Comparison of ENCODE assay signal across 8 mouse cellular contexts in genomic region chr10:127312356-127312676, GRCm38 (mm10). TPM values are rescaled to one million over a fixed set of nuclear protein-coding genes. Genes with fewer than 3 reads are reported as not detected.
DNase-seq lines count a peak whose midpoint lies in the region; ATAC-seq and TF ChIP-seq lines count a peak whose summit lies in the region.

No protein-coding gene starts in this region.

- peak overlapping the region; percentile 65 for H3K4me2 ChIP-seq in embryonic facial prominence, embryonic 15.5 days (replicated peaks)
- H3K4me2 ChIP-seq in limb, embryonic 14.5 days (replicated peaks; ENCODE audit: low read depth, low read length, severe bottlenecking), result peak overlapping the region; percentile 60
- peak overlapping the region; percentile 65 for H3K4me2 ChIP-seq in midbrain, embryonic 16.5 days (ENCODE audit: low read length)

- H3K27ac ChIP-seq in bone marrow macrophage, adult 2 months (ENCODE audit: insufficient read depth, low read depth, low read length), result peak overlapping the region; percentile 88
- H3K27ac ChIP-seq in embryonic facial prominence, embryonic 15.5 days (replicated peaks), result peak overlapping the region; percentile 91
- H3K27ac ChIP-seq in limb, embryonic 14.5 days (replicated peaks; ENCODE audit: low read depth, low read length), result peak overlapping the region; percentile 74
- H3K27ac ChIP-seq in midbrain, embryonic 16.5 days (ENCODE audit: low read length), result peak overlapping the region; percentile 76
- H3K27ac ChIP-seq in spleen, adult 2 months (ENCODE audit: insufficient read depth, low read length), result peak overlapping the region; percentile 67

- peaks cover 21% of the 10 kb centered on the region for H3K4me1 ChIP-seq in bone marrow macrophage, adult 2 months (ENCODE audit: control insufficient read depth, insufficient read depth, low read length)
- peaks cover 12% of the 10 kb centered on the region for H3K4me1 ChIP-seq in embryonic facial prominence, embryonic 15.5 days
- peaks cover 4% of the 10 kb centered on the region for H3K4me1 ChIP-seq in limb, embryonic 14.5 days (ENCODE audit: control insufficient read depth, insufficient read depth, low read length)
- H3K4me1 ChIP-seq in midbrain, embryonic 16.5 days (ENCODE audit: control insufficient read depth, insufficient read depth, low read length), result peaks cover 13% of the 10 kb centered on the region
- no peaks in the 10 kb centered on the region for H3K4me1 ChIP-seq in spleen, adult 2 months (ENCODE audit: control insufficient read depth, insufficient read depth, insufficient read length)

- TF ChIP-seq POLR2A in bone marrow macrophage, adult 2 months (IDR thresholded peaks at IDR 0.05; ENCODE audit: borderline replicate concordance, low read depth, low read length), result no peak
- no peak for TF ChIP-seq POLR2A in limb, embryonic 14.5 days (IDR thresholded peaks at IDR 0.05; ENCODE audit: borderline replicate concordance, extremely low read depth, insufficient read depth, insufficient read length)
- no peak for TF ChIP-seq POLR2A in spleen, adult 2 months (IDR thresholded peaks at IDR 0.05; ENCODE audit: low read depth, low read length)

- peaks cover 30% of the 10 kb centered on the region for H3K36me3 ChIP-seq in C2C12 (ENCODE audit: control insufficient read depth, insufficient read depth)
- H3K36me3 ChIP-seq in embryonic facial prominence, embryonic 15.5 days, result peaks cover 24% of the 10 kb centered on the region
- peaks cover 16% of the 10 kb centered on the region for H3K36me3 ChIP-seq in limb, embryonic 14.5 days (ENCODE audit: control insufficient read depth, insufficient read depth, low read length)
- H3K36me3 ChIP-seq in midbrain, embryonic 16.5 days (ENCODE audit: control insufficient read depth, insufficient read depth, low read length), result peaks cover 13% of the 10 kb centered on the region
- H3K36me3 ChIP-seq in spleen, adult 2 months (ENCODE audit: control insufficient read depth, insufficient read depth, low read length), result peaks cover 8% of the 10 kb centered on the region

- ATAC-seq in embryonic facial prominence, embryonic 15.5 days (ENCODE audit: insufficient number of reproducible peaks, low FRiP score, low TSS enrichment, low read depth), result 0 out of 2 replicates have a peak, but pooled peaks have one; percentile 41
- ATAC-seq in limb, embryonic 14.5 days (ENCODE audit: low FRiP score, low read depth), result peak; percentile 48
- peak; percentile 65 for ATAC-seq in midbrain, embryonic 16.5 days

- TF ChIP-seq CTCF in C2C12 (IDR thresholded peaks at IDR 0.05; ENCODE audit: control insufficient read depth, insufficient read depth, insufficient read length), result peak; percentile 50
- TF ChIP-seq CTCF in bone marrow macrophage, adult 2 months (IDR thresholded peaks at IDR 0.05; ENCODE audit: low read depth, low read length), result peak; percentile 53; the same call in 1 of the 2 replicates
- peak; percentile 54; the same call in 1 of the 2 replicates for TF ChIP-seq CTCF in spleen, adult 2 months (IDR thresholded peaks at IDR 0.05; ENCODE audit: extremely low read depth, insufficient read depth, insufficient read length, insufficient replicate concordance)

- peak; percentile 80 to 88 for DNase-seq in heart, adult 9 months (ENCODE audit: low spot score in 2 of 2)
- peak; percentile 91 for DNase-seq in kidney, adult 9 months
- DNase-seq in limb, embryonic 14.5 days (ENCODE audit: low spot score), result peak; percentile 86
- peak; percentile 76 to 80 for DNase-seq in spleen, adult 2 months (ENCODE audit: low read depth in 1 of 2, low spot score in 2 of 2)

- H3ac ChIP-seq in C2C12 (ENCODE audit: control insufficient read depth, insufficient read length, low read depth), result peak overlapping the region; percentile 72

- WGBS in embryonic facial prominence, embryonic 15.5 days, result 1% methylated on average over 4 of the region's 4 CpGs
- WGBS in limb, embryonic 14.5 days, result 2% methylated on average over 4 of the region's 4 CpGs
- 2% methylated on average over 4 of the region's 4 CpGs for WGBS in midbrain, embryonic 16.5 days
- WGBS in spleen, adult 2 months, result 2% methylated on average over 4 of the region's 4 CpGs

- H3K9me3 ChIP-seq in embryonic facial prominence, embryonic 15.5 days (replicated peaks), result no peaks in the 10 kb centered on the region
- no peaks in the 10 kb centered on the region for H3K9me3 ChIP-seq in limb, embryonic 14.5 days (ENCODE audit: control insufficient read depth, low read length)
- no peaks in the 10 kb centered on the region for H3K9me3 ChIP-seq in midbrain, embryonic 16.5 days (replicated peaks; ENCODE audit: control insufficient read depth, low read length, poor library complexity, severe bottlenecking)

- peak overlapping the region; percentile 98 for H3K4me3 ChIP-seq in C2C12 (ENCODE audit: insufficient read depth, poor library complexity, severe bottlenecking)
- H3K4me3 ChIP-seq in bone marrow macrophage, adult 2 months (ENCODE audit: insufficient read depth, low read length), result peak overlapping the region; percentile 85
- peak overlapping the region; percentile 70 for H3K4me3 ChIP-seq in embryonic facial prominence, embryonic 15.5 days (replicated peaks)
- peak overlapping the region; percentile 69 for H3K4me3 ChIP-seq in limb, embryonic 14.5 days (replicated peaks; ENCODE audit: low read length)
- peak overlapping the region; percentile 52 for H3K4me3 ChIP-seq in midbrain, embryonic 16.5 days (ENCODE audit: low read depth, low read length)
- H3K4me3 ChIP-seq in spleen, adult 2 months (ENCODE audit: extremely low read depth, insufficient read depth, insufficient read length), result peak overlapping the region; percentile 68; the same call in 1 of the 2 replicates

- H3K79me3 ChIP-seq in C2C12 (ENCODE audit: low read depth), result peaks cover 16% of the 10 kb centered on the region

- H3K27me3 ChIP-seq in C2C12 (ENCODE audit: control insufficient read depth, insufficient read depth, insufficient read length), result no peaks in the 10 kb centered on the region
- H3K27me3 ChIP-seq in embryonic facial prominence, embryonic 15.5 days, result no peaks in the 10 kb centered on the region
- no peaks in the 10 kb centered on the region for H3K27me3 ChIP-seq in limb, embryonic 14.5 days (ENCODE audit: control insufficient read depth, insufficient read depth, low read length)
- H3K27me3 ChIP-seq in midbrain, embryonic 16.5 days (ENCODE audit: control insufficient read depth, insufficient read depth, low read depth, low read length), result peaks cover 1% of the 10 kb centered on the region; the same call in 1 of the 2 replicates
- H3K27me3 ChIP-seq in spleen, adult 2 months (ENCODE audit: control insufficient read depth, insufficient read depth, low read length), result no peaks in the 10 kb centered on the region

- peaks cover 41% of the 10 kb centered on the region for H3K79me2 ChIP-seq in C2C12 (ENCODE audit: control insufficient read depth, insufficient read depth)

- peak overlapping the region; percentile 49 for H3K9ac ChIP-seq in embryonic facial prominence, embryonic 15.5 days
- H3K9ac ChIP-seq in limb, embryonic 14.5 days (ENCODE audit: low read depth, low read length, severe bottlenecking), result peak overlapping the region; percentile 83
- H3K9ac ChIP-seq in midbrain, embryonic 16.5 days (ENCODE audit: low read depth, low read length), result peak overlapping the region; percentile 62

RNA-seq across cellular contexts. Expression of gene Mars, which starts 0.7 kb away (rescaled TPM):
- 155 TPM for polyA plus RNA-seq in C2C12 (2012; fragmentation: generic; extraction: Trizol)
- 29.4 and 34.9 TPM in 2 replicates for polyA plus RNA-seq in bone marrow macrophage, adult 2 months (2012; ENCODE audit: insufficient read depth, insufficient read length, missing spikeins)
- polyA plus RNA-seq in embryonic facial prominence, embryonic 15.5 days (2015; fragmentation: Nextera tagmentation; extraction: Ambion mirVana), result 101 and 105 TPM in 2 replicates
- polyA plus RNA-seq in limb, embryonic 14.5 days (2012; rRNA removed), result 78.5 and 79.8 TPM in 2 replicates
- polyA plus RNA-seq in limb, embryonic 14.5 days (2014; fragmentation: Nextera tagmentation; extraction: Ambion mirVana), result 113 and 114 TPM in 2 replicates
- 123 and 128 TPM in 2 replicates for polyA plus RNA-seq in midbrain, embryonic 16.5 days (2015; fragmentation: Nextera tagmentation; extraction: Ambion mirVana)
- 33.2 and 40.2 TPM in 2 replicates for polyA plus RNA-seq in spleen, adult 2 months (2012; rRNA removed)

RNA-seq across cellular contexts. Expression of gene Arhgap9, which starts 9.4 kb away (rescaled TPM):
- 0.78 TPM for polyA plus RNA-seq in C2C12 (2012; fragmentation: generic; extraction: Trizol)
- polyA plus RNA-seq in bone marrow macrophage, adult 2 months (2012; ENCODE audit: insufficient read depth, insufficient read length, missing spikeins), result 131 and 146 TPM in 2 replicates
- 5.1 and 5.2 TPM in 2 replicates for polyA plus RNA-seq in embryonic facial prominence, embryonic 15.5 days (2015; fragmentation: Nextera tagmentation; extraction: Ambion mirVana)
- 5.5 and 5.8 TPM in 2 replicates for polyA plus RNA-seq in limb, embryonic 14.5 days (2012; rRNA removed)
- 5.6 and 7.5 TPM in 2 replicates for polyA plus RNA-seq in limb, embryonic 14.5 days (2014; fragmentation: Nextera tagmentation; extraction: Ambion mirVana)
- polyA plus RNA-seq in midbrain, embryonic 16.5 days (2015; fragmentation: Nextera tagmentation; extraction: Ambion mirVana), result 0.46 and 0.75 TPM in 2 replicates
- 72.7 and 87.2 TPM in 2 replicates for polyA plus RNA-seq in spleen, adult 2 months (2012; rRNA removed)

RNA-seq across cellular contexts. Expression of gene Mbd6, which starts 23.5 kb away (rescaled TPM):
- 15.2 TPM for polyA plus RNA-seq in C2C12 (2012; fragmentation: generic; extraction: Trizol)
- 45.8 and 53.4 TPM in 2 replicates for polyA plus RNA-seq in bone marrow macrophage, adult 2 months (2012; ENCODE audit: insufficient read depth, insufficient read length, missing spikeins)
- 19.6 and 20.8 TPM in 2 replicates for polyA plus RNA-seq in embryonic facial prominence, embryonic 15.5 days (2015; fragmentation: Nextera tagmentation; extraction: Ambion mirVana)
- 68.1 and 86.6 TPM in 2 replicates for polyA plus RNA-seq in limb, embryonic 14.5 days (2012; rRNA removed)
- 19.9 and 20.7 TPM in 2 replicates for polyA plus RNA-seq in limb, embryonic 14.5 days (2014; fragmentation: Nextera tagmentation; extraction: Ambion mirVana)
- 12.6 and 15.3 TPM in 2 replicates for polyA plus RNA-seq in midbrain, embryonic 16.5 days (2015; fragmentation: Nextera tagmentation; extraction: Ambion mirVana)
- polyA plus RNA-seq in spleen, adult 2 months (2012; rRNA removed), result 55.8 and 68.0 TPM in 2 replicates

RNA-seq across cellular contexts. Expression of gene Gli1, which starts 29.5 kb away (rescaled TPM):
- 1.6 TPM for polyA plus RNA-seq in C2C12 (2012; fragmentation: generic; extraction: Trizol)
- not detected in 2 replicates for polyA plus RNA-seq in bone marrow macrophage, adult 2 months (2012; ENCODE audit: insufficient read depth, insufficient read length, missing spikeins)
- polyA plus RNA-seq in embryonic facial prominence, embryonic 15.5 days (2015; fragmentation: Nextera tagmentation; extraction: Ambion mirVana), result 15.7 and 16.1 TPM in 2 replicates
- polyA plus RNA-seq in limb, embryonic 14.5 days (2012; rRNA removed), result 118 and 157 TPM in 2 replicates
- polyA plus RNA-seq in limb, embryonic 14.5 days (2014; fragmentation: Nextera tagmentation; extraction: Ambion mirVana), result 16.4 and 19.9 TPM in 2 replicates
- polyA plus RNA-seq in midbrain, embryonic 16.5 days (2015; fragmentation: Nextera tagmentation; extraction: Ambion mirVana), result 0.92 and 1.3 TPM in 2 replicates
- 0.42 and 0.74 TPM in 2 replicates for polyA plus RNA-seq in spleen, adult 2 months (2012; rRNA removed)

RNA-seq across cellular contexts. Expression of gene Inhbe, which starts 41.9 kb away (rescaled TPM):
- polyA plus RNA-seq in C2C12 (2012; fragmentation: generic; extraction: Trizol), result not detected
- polyA plus RNA-seq in bone marrow macrophage, adult 2 months (2012; ENCODE audit: insufficient read depth, insufficient read length, missing spikeins), result not detected in 2 replicates
- 0.05 and 0.07 TPM in 2 replicates for polyA plus RNA-seq in embryonic facial prominence, embryonic 15.5 days (2015; fragmentation: Nextera tagmentation; extraction: Ambion mirVana)
- 0.01 TPM in 1 of 2 replicates, not detected in the other for polyA plus RNA-seq in limb, embryonic 14.5 days (2012; rRNA removed)
- not detected in 2 replicates for polyA plus RNA-seq in limb, embryonic 14.5 days (2014; fragmentation: Nextera tagmentation; extraction: Ambion mirVana)
- 0.04 TPM in 2 replicates for polyA plus RNA-seq in midbrain, embryonic 16.5 days (2015; fragmentation: Nextera tagmentation; extraction: Ambion mirVana)
- not detected in 2 replicates for polyA plus RNA-seq in spleen, adult 2 months (2012; rRNA removed)

Comparison
In these comparisons a context has a peak if more than half of its experiments do, and no peak if none do; other contexts are left out.
1. Peak in every context shown above with its lines: DNase-seq, ATAC-seq, H3K4me3 ChIP-seq and H3K27ac ChIP-seq.